Mouse (Mus musculus): ENCODE measurements around the gene Ctr9.
A peak's percentile ranks its signal among the peaks of the same experiment; 100 is the strongest.

Gene Ctr9

GRCm38 (mm10) chr7:111029046-111029553 lies 349 bp downstream of the Ctr9 start:
- DNase-seq (ENCODE audit: low spot score in 2 of 2): no peak

DNA sequence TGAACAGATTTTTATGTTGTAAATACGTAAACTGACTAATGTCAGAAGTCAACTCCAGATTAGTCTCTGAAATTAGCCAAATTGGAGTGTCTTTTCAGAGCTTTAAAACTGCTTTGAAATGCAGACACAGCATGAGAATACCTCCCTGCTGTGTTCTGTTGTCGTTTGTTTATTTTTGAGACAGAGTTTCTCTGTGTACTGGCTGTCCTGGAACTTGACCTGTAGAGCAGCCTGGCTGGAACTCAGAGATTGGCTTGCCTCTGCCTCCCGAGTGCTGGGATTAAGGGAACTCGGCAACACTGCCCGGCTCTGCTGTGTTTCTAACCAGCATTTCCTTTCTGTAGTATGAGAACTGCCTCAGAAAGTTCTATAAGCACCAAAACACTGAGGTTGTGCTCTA lies 20.2 kb downstream of the Ctr9 start:
- no peak for DNase-seq (ENCODE audit: low spot score in 2 of 2)

GRCm38 (mm10) chr7:111049652-111050421 lies 21.1 kb downstream of the Ctr9 start:
- peak; percentile 19 to 24 for DNase-seq (ENCODE audit: low spot score in 2 of 2)

- DNase-seq (ENCODE audit: low spot score in 2 of 2): no peak
Measured at GRCm38 (mm10) chr7:111055221-111055620, 26.5 kb downstream of the Ctr9 start.

- DNase-seq (ENCODE audit: low spot score in 2 of 2): no peak
Measured at GRCm38 (mm10) chr7:111055984-111056657, 27.4 kb downstream of the Ctr9 start.

DNA sequence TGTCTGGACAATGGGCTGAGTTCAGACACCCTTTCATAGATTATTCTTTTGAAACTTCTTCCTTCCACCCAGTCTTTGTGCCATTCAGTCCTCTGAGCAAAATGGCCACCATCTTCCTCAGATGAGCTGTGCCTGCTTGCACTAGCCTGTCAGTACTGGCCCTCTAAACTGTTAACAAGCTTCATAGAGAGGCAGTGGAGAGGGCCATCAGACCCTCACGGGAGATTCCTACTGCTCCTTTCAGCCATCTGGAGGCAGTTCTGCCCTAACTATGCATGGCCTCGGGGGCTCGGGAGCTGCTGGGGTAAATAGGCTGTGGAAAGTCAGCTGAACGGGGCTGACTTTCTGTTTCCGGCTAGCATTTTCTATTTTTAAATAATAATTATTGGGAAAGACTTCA lies 30.8 kb downstream of the Ctr9 start:
- no peak for DNase-seq (ENCODE audit: low spot score in 2 of 2)

GRCm38 (mm10) chr7:111062971-111063370 lies 34.2 kb downstream of the Ctr9 start:
- no peak for DNase-seq (ENCODE audit: low spot score in 2 of 2)

GRCm38 (mm10) chr7:111068181-111068580 lies 39.4 kb downstream of the Ctr9 start:
- no peak for DNase-seq (ENCODE audit: low spot score in 2 of 2)

DNA sequence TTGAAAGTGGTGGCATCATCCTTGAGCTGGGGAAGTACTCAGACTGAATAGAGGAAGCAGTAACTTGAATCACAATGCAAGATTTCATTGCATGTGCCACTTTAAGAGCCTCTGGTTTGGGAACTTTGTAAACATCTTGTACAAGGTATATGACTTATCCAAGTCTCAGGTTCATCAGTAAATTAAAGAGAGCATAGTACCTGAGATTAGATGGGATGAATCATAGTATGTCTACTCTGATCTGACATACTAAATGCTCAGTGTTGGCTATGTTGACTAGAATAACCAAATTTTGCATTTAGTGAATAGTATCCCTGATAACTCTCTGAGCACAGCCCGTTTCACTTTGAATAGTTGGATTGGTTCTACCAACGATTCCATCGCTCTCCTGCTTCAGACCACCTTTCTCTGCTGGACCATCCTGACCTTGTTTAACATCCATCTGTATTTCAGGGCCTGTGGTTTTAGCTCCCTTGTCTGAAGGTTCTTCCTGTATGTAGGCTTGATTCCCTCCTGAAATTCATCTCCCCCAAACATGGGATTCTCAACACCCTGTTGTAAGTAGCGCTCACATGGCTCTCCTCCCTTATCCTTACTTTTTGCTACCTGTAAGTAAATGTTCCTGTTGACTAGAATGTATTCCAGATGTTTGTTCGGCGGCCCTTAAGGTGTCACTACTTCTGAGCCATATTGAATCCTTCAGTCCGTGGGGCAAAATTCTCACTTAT lies 40.9 kb downstream of the Ctr9 start:
- DNase-seq (ENCODE audit: low spot score in 2 of 2): no peak

GRCm38 (mm10) chr7:111070167-111070496 lies 41.4 kb downstream of the Ctr9 start:
- DNase-seq (ENCODE audit: low spot score in 2 of 2): no peak

GRCm38 (mm10) chr7:111072410-111072809 lies 43.7 kb downstream of the Ctr9 start:
- DNase-seq (ENCODE audit: low spot score in 2 of 2): no peak

GRCm38 (mm10) chr7:111075288-111075687 lies 46.5 kb downstream of the Ctr9 start:
- no peak for DNase-seq (ENCODE audit: low spot score in 2 of 2)

DNA sequence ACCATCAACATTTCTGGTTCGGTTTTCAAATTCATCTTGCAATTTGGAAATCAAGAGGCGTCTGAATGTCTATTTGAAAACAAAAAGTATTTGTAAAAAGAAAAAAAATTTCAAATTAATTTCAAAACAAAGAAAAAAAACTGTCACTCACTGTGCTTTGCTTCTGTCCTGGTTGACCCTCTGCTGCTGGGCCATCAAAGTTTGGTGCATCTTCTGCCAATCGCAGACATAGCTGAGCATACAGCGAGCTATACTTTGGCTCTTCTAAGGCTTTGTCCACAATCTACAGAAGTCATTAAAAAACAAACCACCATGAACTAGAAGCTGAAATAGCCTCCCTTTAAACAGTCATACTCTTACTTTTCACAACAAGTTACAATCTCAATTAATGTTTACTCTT lies 49.5 kb downstream of the Ctr9 start:
- no peak for DNase-seq (ENCODE audit: low spot score in 2 of 2)

DNA sequence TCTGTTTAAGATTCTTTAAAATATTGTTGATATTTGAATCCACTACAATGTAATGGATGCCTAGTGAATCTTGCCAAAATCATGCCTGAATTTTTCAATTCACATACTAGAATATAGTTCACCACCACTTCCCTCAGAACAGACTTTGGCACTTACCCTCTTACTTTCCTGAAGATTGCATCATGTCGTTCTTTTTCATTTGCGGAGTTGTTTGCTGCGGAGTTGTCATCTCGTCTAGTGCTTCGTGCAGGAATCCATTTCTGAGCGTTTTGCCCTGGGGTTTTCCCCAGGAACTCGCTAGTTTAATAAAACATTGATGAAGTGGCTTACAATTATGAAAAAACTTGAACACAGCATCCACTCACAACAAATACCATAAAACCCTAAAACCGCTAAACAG lies 51.3 kb downstream of the Ctr9 start:
- DNase-seq (ENCODE audit: low spot score in 2 of 2): no peak

DNA sequence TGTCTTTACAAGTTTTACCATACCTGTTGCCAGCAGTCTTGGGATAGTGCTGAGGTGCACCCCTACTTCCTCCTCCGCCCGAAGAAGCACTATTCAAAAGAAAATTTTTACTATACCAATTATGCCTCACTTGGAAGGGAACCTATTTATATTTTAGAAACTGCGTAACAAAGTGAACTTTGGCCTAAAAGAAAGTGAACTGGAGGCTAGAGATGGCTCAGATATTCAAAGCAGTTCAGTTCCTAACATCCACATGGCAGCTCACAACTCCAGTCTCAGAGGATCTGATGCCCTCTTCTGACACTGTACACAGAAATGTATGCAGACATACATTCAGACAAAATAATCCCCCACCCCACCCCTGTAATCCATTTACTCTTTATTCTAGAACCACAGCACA lies 52.1 kb downstream of the Ctr9 start:
- DNase-seq (ENCODE audit: low spot score in 2 of 2): no peak

GRCm38 (mm10) chr7:111082043-111082821 lies 53.5 kb downstream of the Ctr9 start:
- DNase-seq (ENCODE audit: low spot score in 2 of 2): peak; percentile 73 to 76

DNA sequence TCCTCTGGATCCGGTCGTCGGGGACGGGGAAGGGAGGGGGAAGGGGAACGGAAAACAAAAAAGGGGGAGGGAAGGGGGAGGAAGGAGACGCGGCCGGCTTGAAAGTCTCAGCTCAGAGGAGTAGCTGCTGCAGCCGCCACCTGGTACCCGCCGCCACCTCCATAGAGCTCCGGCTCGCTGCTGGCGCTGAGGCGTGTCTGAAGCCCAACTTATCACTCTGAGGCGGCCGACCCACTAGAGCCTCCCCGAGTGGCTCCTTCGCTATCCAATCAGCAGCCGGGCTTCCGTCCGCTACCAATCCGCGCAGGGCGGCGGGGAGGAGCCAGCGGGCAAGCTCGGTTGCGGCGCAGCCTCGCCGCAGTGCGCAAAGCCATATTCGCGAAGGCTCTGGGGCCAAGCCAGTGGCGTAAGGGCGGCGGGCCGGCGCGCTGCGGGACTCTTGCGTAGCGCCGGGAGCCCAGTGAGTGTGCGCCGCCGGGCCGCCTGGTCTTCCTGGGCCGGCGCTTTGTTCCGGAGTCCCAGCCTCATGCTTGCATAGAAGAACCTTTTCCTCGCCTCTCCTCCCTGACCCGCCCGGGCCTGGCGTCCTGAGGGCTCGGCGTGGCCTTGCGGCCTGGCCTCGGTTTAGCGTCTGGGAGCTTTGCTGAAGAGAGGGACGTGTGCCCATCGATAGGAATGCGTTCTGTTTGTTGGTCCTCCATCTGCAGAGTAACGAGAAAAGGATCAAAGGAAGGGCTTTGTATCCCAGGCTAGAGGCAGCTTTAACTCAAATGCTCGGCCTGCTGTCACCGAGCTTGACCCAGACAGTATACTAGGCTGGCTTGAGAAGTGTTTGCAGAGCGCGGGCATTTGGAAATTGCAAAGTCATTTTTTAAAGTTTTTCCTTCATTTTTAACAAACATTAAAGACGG lies 54.3 kb downstream of the Ctr9 start, which contains the start of gene Eif4g2:
Gene Eif4g2 (minus strand): TSS at position 209 of the 911 bp plus-strand sequence.
- peak; percentile 98 for DNase-seq (ENCODE audit: low spot score in 2 of 2)

DNA sequence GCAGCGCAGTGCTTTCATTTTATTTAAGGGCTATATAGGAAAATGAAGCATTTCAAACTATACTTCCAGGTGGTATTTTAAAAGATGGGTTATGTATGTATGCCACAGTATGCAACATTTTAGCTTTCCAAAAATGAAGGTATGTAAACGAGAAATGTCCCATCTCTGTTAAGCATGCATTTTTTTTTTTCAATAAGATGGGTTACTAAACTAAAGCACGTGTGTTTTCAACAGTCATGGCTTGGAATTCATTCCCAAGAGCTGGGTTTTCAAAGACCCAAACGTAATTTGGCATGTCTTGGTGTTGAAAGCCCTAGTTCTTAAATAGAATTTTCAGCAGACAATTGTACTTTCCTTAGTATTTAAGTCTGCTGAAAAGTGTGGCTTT lies 55.0 kb downstream of the Ctr9 start:
- DNase-seq (ENCODE audit: low spot score in 2 of 2): no peak

GRCm38 (mm10) chr7:111084443-111084842 lies 55.7 kb downstream of the Ctr9 start:
- DNase-seq (ENCODE audit: low spot score in 2 of 2): no peak

DNA sequence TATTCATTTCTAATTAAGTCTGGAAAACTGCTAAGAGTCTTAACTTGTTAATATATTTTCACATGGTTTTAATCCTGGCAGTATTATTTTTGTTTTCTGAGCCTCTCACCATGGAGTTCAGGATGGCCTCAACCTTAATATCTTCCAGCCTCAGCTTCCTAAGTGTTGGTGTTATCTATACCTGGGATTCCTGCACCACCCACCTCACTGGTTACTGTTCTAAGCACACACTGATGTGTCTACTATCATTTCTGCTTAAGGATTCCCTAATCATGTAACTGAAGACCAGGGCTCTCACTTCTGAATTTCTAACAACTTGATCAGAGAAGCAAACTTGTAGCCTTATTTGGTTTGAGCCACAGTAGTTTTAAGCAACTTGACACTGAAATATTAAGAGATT lies 56.4 kb downstream of the Ctr9 start:
- no peak for DNase-seq (ENCODE audit: low spot score in 2 of 2)

- no peak for DNase-seq (ENCODE audit: low spot score in 2 of 2)
Measured at GRCm38 (mm10) chr7:111095169-111095568, 66.4 kb downstream of the Ctr9 start.
